Mouse (Mus musculus) erythroblast, embryonic 14.5 days (primary cell): ENCODE measurements around the gene Tas2r108. TPM values are rescaled to one million over a fixed set of nuclear protein-coding genes. Genes with fewer than 3 reads are reported as not detected.

ENCODE experiments used
- H3K27me3 ChIP-seq: 2 replicates; pipeline ENCODE4 v1.6.1; 2012; ENCODE audit warnings: inconsistent platforms; ENCODE audit not compliant: control insufficient read depth
- H3K36me3 ChIP-seq: 2 replicates; pipeline ENCODE4 v1.6.1; 2012; ENCODE audit warnings: mild to moderate bottlenecking, inconsistent platforms; ENCODE audit not compliant: control insufficient read depth
- H3K4me1 ChIP-seq: 2 replicates; pipeline ENCODE4 v1.6.1; 2012; ENCODE audit warnings: inconsistent platforms; ENCODE audit not compliant: control insufficient read depth
- H3K4me3 ChIP-seq: replicated peaks from 2 replicates; pipeline ENCODE3; 2012; ENCODE audit warnings: moderate library complexity, mild to moderate bottlenecking, inconsistent platforms
- H3K9me3 ChIP-seq: 2 replicates; pipeline ENCODE4 v1.6.1; 2012; ENCODE audit warnings: low read length, inconsistent platforms, mixed read lengths; ENCODE audit not compliant: control insufficient read depth
- GATA1 ChIP-seq: IDR thresholded peaks from 2 replicates; pipeline ENCODE4 v1.6.1; 2012; ENCODE audit warnings: low read length, inconsistent platforms, mixed read lengths
- TAL1 ChIP-seq: IDR thresholded peaks from 3 replicates; pipeline ENCODE4 v1.6.1; 2012; ENCODE audit warnings: low read length, inconsistent platforms, mixed read lengths
- polyA plus RNA-seq: library from polyadenylated mRNA; stranded (reverse); fragments of >175 nt; gene quantifications from 2 replicates; pipeline ENCODE4 v1.2.3, GENCODE M21; 2012

Gene Tas2r108
- polyA plus RNA-seq, 1 experiment, result not detected

DNA sequence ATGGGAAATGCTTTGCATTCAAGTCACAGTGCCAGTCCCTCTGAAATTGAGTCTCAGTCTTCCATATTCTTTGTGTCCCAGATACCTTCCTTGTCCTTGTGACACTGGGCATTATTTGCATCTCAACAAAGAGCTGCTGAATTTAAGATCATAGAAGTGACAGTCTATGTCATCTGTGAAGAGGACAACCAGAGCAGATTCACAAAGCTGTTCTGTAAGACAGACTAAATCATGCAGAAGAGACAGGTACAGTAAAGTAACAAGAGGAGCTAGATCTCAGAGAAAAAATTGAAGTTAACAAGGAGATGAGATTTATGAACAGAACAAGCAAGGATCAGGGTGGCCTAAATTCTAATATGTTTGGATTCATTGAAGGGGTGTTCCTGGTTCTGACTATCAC lies 2.4 kb upstream of the Tas2r108 start, which contains the start of gene Tas2r137:
Tas2r137 (plus strand) TSS at position 301 of the 400 bp plus-strand sequence.
- Histone ChIP-seq H3K4me1 (no peaks in the 10 kb centered on the region), H3K36me3 (no peaks in the 10 kb centered on the region), H3K27me3 (no peaks in the 10 kb centered on the region), H3K9me3 (no peaks in the 10 kb centered on the region), H3K4me3 (no peak within 1 kb of the TSS)
- no peak for TF ChIP-seq GATA1
- TF ChIP-seq TAL1, result no peak

DNA sequence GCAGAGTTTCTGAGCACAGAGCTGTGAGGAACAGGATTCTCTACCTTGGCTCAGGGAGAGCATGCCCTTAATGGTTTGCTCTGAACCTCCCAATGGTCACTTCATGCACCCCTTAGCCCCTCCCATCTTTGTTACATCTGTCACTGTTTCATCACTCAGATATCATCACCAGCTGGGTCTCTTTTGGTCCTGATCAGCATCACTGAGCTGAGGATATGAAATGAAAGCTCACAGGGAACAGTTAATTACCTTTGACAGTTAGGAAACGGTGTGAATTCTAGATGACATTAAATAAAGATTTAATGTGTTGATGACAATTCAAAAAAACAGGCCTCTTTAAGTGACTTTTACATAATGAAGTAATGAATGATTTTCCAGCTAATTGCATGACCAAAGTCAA lies 26.1 kb downstream of the Tas2r108 start, which contains the start of gene Prss37:
Prss37 (minus strand) TSS at position 101 of the 400 bp plus-strand sequence.
- Histone ChIP-seq H3K9me3 (no peaks in the 10 kb centered on the region), H3K4me3 (no peak within 1 kb of the TSS), H3K27me3 (no peaks in the 10 kb centered on the region), H3K4me1 (no peaks in the 10 kb centered on the region), H3K36me3 (no peaks in the 10 kb centered on the region)
- TF ChIP-seq TAL1, result no peak

Other genes starting within 250 kb of the Tas2r108 start
- 0.09 and 0.16 TPM in 2 replicates for gene Agk, start 168.4 kb upstream of the Tas2r108 start, polyA plus RNA-seq
- not detected in 2 replicates for gene E330009J07Rik, start 57.4 kb upstream of the Tas2r108 start, polyA plus RNA-seq
- gene Wee2, start 54.4 kb upstream of the Tas2r108 start, polyA plus RNA-seq, result not detected in 2 replicates
- gene Ssbp1, start 22.2 kb upstream of the Tas2r108 start, polyA plus RNA-seq, result 0.52 and 0.59 TPM in 2 replicates
- gene Tas2r137, start 2.3 kb upstream of the Tas2r108 start, polyA plus RNA-seq, result not detected in 2 replicates
- gene Prss37, start 26.0 kb downstream of the Tas2r108 start, polyA plus RNA-seq, result not detected in 2 replicates
- gene Olfr461, start 61.5 kb downstream of the Tas2r108 start, polyA plus RNA-seq, result not detected in 2 replicates
- gene Olfr460, start 76.0 kb downstream of the Tas2r108 start, polyA plus RNA-seq, result not detected in 2 replicates
- gene Clec5a, start 92.3 kb downstream of the Tas2r108 start, polyA plus RNA-seq, result not detected in 2 replicates
- gene Tas2r138, start 119.8 kb downstream of the Tas2r108 start, polyA plus RNA-seq, result not detected in 2 replicates
- 0.10 TPM in 1 of 2 replicates, not detected in the other for gene Mgam, start 135.3 kb downstream of the Tas2r108 start, polyA plus RNA-seq